Mouse (Mus musculus) hematopoietic multipotent progenitor cell, adult 10-12 weeks (in vitro differentiated cells): ENCODE measurements around the gene Serpina6. TPM values are rescaled to one million over a fixed set of nuclear protein-coding genes. Genes with fewer than 3 reads are reported as not detected.

ENCODE experiments used
- polyA plus RNA-seq: library from polyadenylated mRNA; stranded (reverse); fragments of >175 nt; gene quantifications from 2 replicates; pipeline ENCODE4 v1.2.3, GENCODE M21; 2012; ENCODE audit warnings: low replicate concordance

Serpina6 gene
- not detected in 2 replicates for polyA plus RNA-seq

GRCm38 (mm10) chr12:103656848-103657626 is at the start of gene Serpina6:
Gene Serpina6 (minus strand): TSS chr12:103657212.

GRCm38 (mm10) chr12:103695429-103695828 is 38.4 kb upstream of the Serpina6 start, which contains the start of gene Serpina1f:
Gene Serpina1f (minus strand): TSS chr12:103695529.

GRCm38 (mm10) chr12:103676039-103676438 is 19.0 kb upstream of the Serpina6 start, which contains the start of gene Serpina16:
Gene Serpina16 (minus strand): TSS chr12:103676139.

GRCm38 (mm10) chr12:103631203-103631612 is 25.8 kb downstream of the Serpina6 start, which contains the start of gene Serpina10:
Gene Serpina10 (minus strand): TSS chr12:103631444.

Other genes with a start within 250 kb of the Serpina6 start
- 0.12 TPM in 1 of 2 replicates, not detected in the other for gene 9330161L09Rik, start 249.4 kb downstream of the Serpina6 start, polyA plus RNA-seq
- gene Ddx24, start 231.4 kb downstream of the Serpina6 start, polyA plus RNA-seq: 15.8 and 31.3 TPM in 2 replicates
- 11.4 and 14.9 TPM in 2 replicates for gene Ifi27, start 223.0 kb downstream of the Serpina6 start, polyA plus RNA-seq
- 42.1 and 222 TPM in 2 replicates for gene Ifi27l2a, start 213.5 kb downstream of the Serpina6 start, polyA plus RNA-seq
- not detected in 2 replicates for gene Ifi27l2b, start 200.0 kb downstream of the Serpina6 start, polyA plus RNA-seq
- gene Ppp4r4, start 124.9 kb downstream of the Serpina6 start, polyA plus RNA-seq: 0.02 and 0.04 TPM in 2 replicates
- gene Serpina10, start 25.8 kb downstream of the Serpina6 start, polyA plus RNA-seq: not detected in 2 replicates
- gene Serpina16, start 18.9 kb upstream of the Serpina6 start, polyA plus RNA-seq: not detected in 2 replicates
- not detected in 2 replicates for gene Serpina1f, start 38.3 kb upstream of the Serpina6 start, polyA plus RNA-seq
- not detected in 2 replicates for gene Serpina1d, start 116.4 kb upstream of the Serpina6 start, polyA plus RNA-seq
- gene Serpina1b, start 173.2 kb upstream of the Serpina6 start, polyA plus RNA-seq: 0.12 and 0.40 TPM in 2 replicates
- gene Serpina1a, start 206.3 kb upstream of the Serpina6 start, polyA plus RNA-seq: not detected in 2 replicates
- gene Serpina1c, start 247.7 kb upstream of the Serpina6 start, polyA plus RNA-seq: 0.29 TPM in 1 of 2 replicates, not detected in the other